Mouse (Mus musculus): ENCODE results near the gene Ergic2. TPM values are rescaled to one million over a fixed set of nuclear protein-coding genes. Genes with fewer than 3 reads are reported as not detected.

Ergic2 gene
- total RNA-seq (2021) = 10 to 100 TPM; 63.4 to 63.6 TPM

GRCm38 (mm10) chr6:148211897-148212680 is at the start of gene Ergic2:
Ergic2 (minus strand) TSS chr6:148212374.
- intact Hi-C loops (cut with DNase I) = loop anchor here (2.0 to 5.0 kb wide), 3 partner anchors 540 to 685 kb away; partner anchors contain the start of genes Caprin2 and Ipo8
- DNase-seq (ENCODE audit: low spot score in 2 of 2) = peak; percentile 99 to 100

GRCm38 (mm10) chr6:148260729-148261101 is 48.5 kb upstream of the Ergic2 start:
- DNase-seq (ENCODE audit: low spot score in 2 of 2) = no peak
- intact Hi-C loops (cut with DNase I) = no loop called here

GRCm38 (mm10) chr6:148259979-148260728 is 48.0 kb upstream of the Ergic2 start:
- intact Hi-C loops (cut with DNase I) = loop anchor here (5.0 kb wide), 1 partner anchor 82 kb away; no protein-coding TSS in a partner anchor
- peak in 1 of 2 experiments; percentile 66 for DNase-seq (ENCODE audit: low spot score in 2 of 2)

- DNase-seq (ENCODE audit: low spot score in 2 of 2) = no peak
- intact Hi-C loops (cut with DNase I) = loop anchor here (5.0 kb wide), 1 partner anchor 83 kb away; no protein-coding TSS in a partner anchor
Measured at GRCm38 (mm10) chr6:148259074-148259473, 46.9 kb upstream of the Ergic2 start.

GRCm38 (mm10) chr6:148257805-148258204 is 45.6 kb upstream of the Ergic2 start:
- intact Hi-C loops (cut with DNase I) = loop anchor here (5.0 kb wide), 1 partner anchor 84 kb away; no protein-coding TSS in a partner anchor
- DNase-seq (ENCODE audit: low spot score in 2 of 2) = no peak

GRCm38 (mm10) chr6:148256109-148256508 is 43.9 kb upstream of the Ergic2 start:
- peak in 1 of 2 experiments; percentile 74 for DNase-seq (ENCODE audit: low spot score in 2 of 2)
- intact Hi-C loops (cut with DNase I) = loop anchor here (5.0 kb wide), 1 partner anchor 86 kb away; no protein-coding TSS in a partner anchor

- no peak for DNase-seq (ENCODE audit: low spot score in 2 of 2)
- intact Hi-C loops (cut with DNase I) = loop anchor here (5.0 kb wide), 1 partner anchor 87 kb away; no protein-coding TSS in a partner anchor
Measured at GRCm38 (mm10) chr6:148255395-148256053, 43.4 kb upstream of the Ergic2 start.

GRCm38 (mm10) chr6:148249221-148249620 is 37.0 kb upstream of the Ergic2 start:
- no peak for DNase-seq (ENCODE audit: low spot score in 2 of 2)
- intact Hi-C loops (cut with DNase I) = loop anchor here (10.0 kb wide), 2 partner anchors 436 to 506 kb away; no protein-coding TSS in a partner anchor

- intact Hi-C loops (cut with DNase I) = loop anchor here (10.0 kb wide), 2 partner anchors 436 to 506 kb away; no protein-coding TSS in a partner anchor
- peak; percentile 66 to 69 for DNase-seq (ENCODE audit: low spot score in 2 of 2)
Measured at GRCm38 (mm10) chr6:148248625-148249024, 36.5 kb upstream of the Ergic2 start.

GRCm38 (mm10) chr6:148246544-148246943 is 34.4 kb upstream of the Ergic2 start:
- intact Hi-C loops (cut with DNase I) = loop anchor here (10.0 kb wide), 2 partner anchors 438 to 508 kb away; no protein-coding TSS in a partner anchor
- DNase-seq (ENCODE audit: low spot score in 2 of 2) = no peak

- no peak for DNase-seq (ENCODE audit: low spot score in 2 of 2)
- intact Hi-C loops (cut with DNase I) = loop anchor here (10.0 kb wide), 2 partner anchors 440 to 510 kb away; no protein-coding TSS in a partner anchor
Measured at GRCm38 (mm10) chr6:148244836-148245235, 32.7 kb upstream of the Ergic2 start.

- DNase-seq (ENCODE audit: low spot score in 2 of 2) = no peak
- intact Hi-C loops (cut with DNase I) = loop anchor here (10.0 kb wide), 2 partner anchors 442 to 512 kb away; no protein-coding TSS in a partner anchor
Measured at GRCm38 (mm10) chr6:148242304-148242703, 30.1 kb upstream of the Ergic2 start.

- peak in 1 of 2 experiments; percentile 52 for DNase-seq (ENCODE audit: low spot score in 2 of 2)
- intact Hi-C loops (cut with DNase I) = loop anchor here (10.0 kb wide), 2 partner anchors 443 to 513 kb away; no protein-coding TSS in a partner anchor
Measured at GRCm38 (mm10) chr6:148241685-148242084, 29.5 kb upstream of the Ergic2 start.

GRCm38 (mm10) chr6:148239311-148239710 is 27.1 kb upstream of the Ergic2 start:
- intact Hi-C loops (cut with DNase I) = no loop called here
- peak in 1 of 2 experiments; percentile 31 for DNase-seq (ENCODE audit: low spot score in 2 of 2)

- no peak for DNase-seq (ENCODE audit: low spot score in 2 of 2)
- intact Hi-C loops (cut with DNase I) = no loop called here
Measured at GRCm38 (mm10) chr6:148237453-148237852, 25.3 kb upstream of the Ergic2 start.

GRCm38 (mm10) chr6:148234105-148234828 is 22.1 kb upstream of the Ergic2 start:
- peak in 1 of 2 experiments; percentile 65 for DNase-seq (ENCODE audit: low spot score in 2 of 2)
- intact Hi-C loops (cut with DNase I) = no loop called here

- intact Hi-C loops (cut with DNase I) = no loop called here
- peak in 1 of 2 experiments; percentile 28 for DNase-seq (ENCODE audit: low spot score in 2 of 2)
Measured at GRCm38 (mm10) chr6:148227542-148227941, 15.4 kb upstream of the Ergic2 start.

GRCm38 (mm10) chr6:148222686-148223085 is 10.5 kb upstream of the Ergic2 start:
- DNase-seq (ENCODE audit: low spot score in 2 of 2) = no peak
- intact Hi-C loops (cut with DNase I) = no loop called here

Data from left cerebral cortex, postnatal 25 days (tissue).